Mouse (Mus musculus) gonadal fat pad, adult 2 months (tissue): Measurements from ENCODE around the gene Gm21985. TPM values are rescaled to one million over a fixed set of nuclear protein-coding genes. Genes with fewer than 3 reads are reported as not detected.
A peak's percentile ranks its signal among the peaks of the same experiment; 100 is the strongest.

ENCODE experiments used
- DNase-seq: peaks from one replicate; pipeline ENCODE4 v3.0.0-alpha.2; 2012; ENCODE audit warnings: low read depth
- polyA plus RNA-seq: library from polyadenylated mRNA; depleted of rRNA; stranded (reverse); fragments of >200 nt; gene quantifications from 2 replicates; pipeline ENCODE4 v1.2.3, GENCODE M21; 2012

Gm21985 gene
- polyA plus RNA-seq, 1 experiment = not detected

GRCm38 (mm10) chr2:112332051-112332898 is 66.2 kb downstream of the Gm21985 start:
- no peak for DNase-seq

DNA sequence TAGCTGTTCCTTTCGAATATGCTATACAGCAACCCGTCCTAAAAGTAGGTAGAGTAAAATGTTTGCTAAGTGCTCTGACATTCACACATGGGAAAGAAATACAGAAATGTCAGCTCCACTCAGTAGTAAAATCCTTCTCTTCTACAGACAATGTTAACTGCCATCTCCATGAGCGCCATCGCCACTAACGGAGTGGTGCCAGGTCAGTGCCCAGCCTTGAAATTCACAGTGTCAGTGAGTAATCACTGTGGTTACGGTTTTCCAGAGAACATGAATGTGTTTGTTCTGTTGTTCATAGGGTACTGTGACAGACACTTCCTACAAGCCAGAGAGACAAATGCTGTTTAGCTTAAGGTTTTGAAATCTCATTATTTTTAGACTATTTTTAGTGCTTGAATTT is 71.1 kb downstream of the Gm21985 start:
- no peak for DNase-seq

GRCm38 (mm10) chr2:112339736-112340135 is 73.6 kb downstream of the Gm21985 start:
- DNase-seq = no peak

GRCm38 (mm10) chr2:112341117-112341516 is 75.0 kb downstream of the Gm21985 start:
- no peak for DNase-seq

GRCm38 (mm10) chr2:112348246-112348645 is 82.1 kb downstream of the Gm21985 start:
- DNase-seq = no peak

- DNase-seq = no peak
Observed at GRCm38 (mm10) chr2:112353685-112354455, 87.8 kb downstream of the Gm21985 start.

DNA sequence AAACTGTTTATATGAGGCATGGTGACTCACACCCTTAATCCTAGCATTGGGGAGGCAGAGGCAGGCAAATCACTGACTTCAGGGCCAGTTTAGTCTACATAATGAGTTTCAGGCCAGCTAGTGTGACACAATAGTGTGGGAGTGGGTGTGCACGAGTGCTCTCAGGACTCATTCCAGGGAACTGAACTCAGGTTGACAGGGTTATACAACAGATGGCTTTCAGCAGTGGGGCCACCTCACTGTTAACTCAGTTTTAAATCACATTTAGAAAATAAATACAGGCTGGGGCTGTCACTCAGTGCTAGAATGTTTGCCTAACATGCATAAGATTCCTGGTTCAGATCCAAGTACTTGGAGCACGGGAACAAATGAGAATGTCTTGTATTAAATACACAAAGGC is 93.5 kb downstream of the Gm21985 start:
- no peak for DNase-seq

DNA sequence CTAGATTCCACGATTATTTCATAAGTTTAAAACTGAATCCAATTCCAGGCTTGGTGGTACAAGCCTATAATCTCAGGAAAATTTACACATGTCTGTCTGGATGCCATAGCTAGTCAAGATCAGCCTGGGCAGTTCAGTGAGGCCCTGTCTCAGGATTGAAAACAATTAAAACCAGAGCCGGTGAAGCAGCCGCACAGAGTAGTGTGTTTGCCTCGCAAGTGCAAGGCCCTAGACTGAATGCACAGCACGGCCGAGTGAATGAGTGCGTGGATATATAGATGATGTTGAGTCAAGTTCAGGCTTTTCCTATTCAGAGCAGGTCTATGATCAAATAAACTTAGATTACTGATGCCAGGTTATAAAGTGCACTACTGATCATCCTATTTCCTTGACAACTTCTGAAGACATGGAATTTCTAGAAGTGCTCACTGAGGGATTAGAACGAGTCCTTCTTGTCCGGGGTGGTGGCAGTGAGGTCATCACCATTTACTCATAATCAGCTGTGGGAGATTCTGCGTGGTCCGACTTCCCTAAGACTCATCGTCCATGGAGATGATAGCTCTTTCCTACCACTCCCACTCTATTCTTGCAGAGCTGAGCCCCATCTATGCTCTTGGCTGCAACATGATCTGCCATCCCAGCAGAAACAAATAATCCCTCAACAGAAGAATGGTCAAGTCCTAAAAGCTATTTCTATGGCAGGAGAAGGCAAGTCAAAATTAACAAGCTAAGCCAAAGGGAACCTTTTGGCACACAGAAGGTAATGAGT is 94.1 kb downstream of the Gm21985 start:
- DNase-seq = no peak

DNA sequence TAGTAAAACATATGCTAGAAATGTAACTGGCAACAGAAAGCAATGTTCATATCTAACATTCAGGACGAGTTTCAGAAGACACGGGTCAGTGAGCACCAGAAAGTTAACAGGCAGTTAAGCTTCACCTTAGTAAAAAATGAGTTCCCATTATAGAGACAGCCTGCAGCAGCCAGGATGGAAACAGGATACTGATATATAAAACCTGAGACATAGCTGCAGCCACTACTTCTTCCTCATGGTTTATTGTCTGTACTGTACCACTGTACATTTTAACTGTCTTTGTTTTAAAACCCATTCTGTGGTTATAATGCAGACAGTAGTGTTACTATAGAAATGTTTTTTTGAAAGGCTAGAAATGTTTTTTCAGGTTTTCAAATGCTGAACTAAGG is 94.7 kb downstream of the Gm21985 start:
- DNase-seq = no peak

GRCm38 (mm10) chr2:112367222-112367621 is 101.1 kb downstream of the Gm21985 start:
- DNase-seq = no peak

GRCm38 (mm10) chr2:112367726-112368673 is 101.9 kb downstream of the Gm21985 start, which contains the start of gene Emc4:
Emc4 (minus strand) TSS chr2:112368027.
- DNase-seq = no peak

DNA sequence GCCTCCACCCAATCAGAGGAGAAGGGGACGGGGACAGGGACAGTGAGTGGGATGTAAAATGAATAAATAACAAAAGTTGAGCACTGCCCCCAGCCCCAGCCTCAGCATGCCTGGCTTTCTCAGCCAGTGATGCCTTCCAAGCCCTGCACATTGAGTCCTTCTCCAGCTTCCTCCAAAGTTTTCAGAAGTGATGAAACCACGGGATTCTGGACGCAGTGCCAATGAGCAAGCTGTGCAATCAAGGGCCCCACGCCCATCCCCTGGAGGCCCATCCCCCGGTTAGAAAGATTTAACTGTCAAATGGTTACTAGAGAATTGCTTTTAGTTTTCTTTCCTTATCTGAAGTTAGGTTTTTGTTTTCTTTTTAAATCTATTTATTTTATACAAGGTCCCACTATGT is 103.8 kb downstream of the Gm21985 start:
- no peak for DNase-seq

GRCm38 (mm10) chr2:112373141-112373540 is 107.0 kb downstream of the Gm21985 start:
- DNase-seq = peak; percentile 95

GRCm38 (mm10) chr2:112374610-112375009 is 108.5 kb downstream of the Gm21985 start:
- no peak for DNase-seq

DNA sequence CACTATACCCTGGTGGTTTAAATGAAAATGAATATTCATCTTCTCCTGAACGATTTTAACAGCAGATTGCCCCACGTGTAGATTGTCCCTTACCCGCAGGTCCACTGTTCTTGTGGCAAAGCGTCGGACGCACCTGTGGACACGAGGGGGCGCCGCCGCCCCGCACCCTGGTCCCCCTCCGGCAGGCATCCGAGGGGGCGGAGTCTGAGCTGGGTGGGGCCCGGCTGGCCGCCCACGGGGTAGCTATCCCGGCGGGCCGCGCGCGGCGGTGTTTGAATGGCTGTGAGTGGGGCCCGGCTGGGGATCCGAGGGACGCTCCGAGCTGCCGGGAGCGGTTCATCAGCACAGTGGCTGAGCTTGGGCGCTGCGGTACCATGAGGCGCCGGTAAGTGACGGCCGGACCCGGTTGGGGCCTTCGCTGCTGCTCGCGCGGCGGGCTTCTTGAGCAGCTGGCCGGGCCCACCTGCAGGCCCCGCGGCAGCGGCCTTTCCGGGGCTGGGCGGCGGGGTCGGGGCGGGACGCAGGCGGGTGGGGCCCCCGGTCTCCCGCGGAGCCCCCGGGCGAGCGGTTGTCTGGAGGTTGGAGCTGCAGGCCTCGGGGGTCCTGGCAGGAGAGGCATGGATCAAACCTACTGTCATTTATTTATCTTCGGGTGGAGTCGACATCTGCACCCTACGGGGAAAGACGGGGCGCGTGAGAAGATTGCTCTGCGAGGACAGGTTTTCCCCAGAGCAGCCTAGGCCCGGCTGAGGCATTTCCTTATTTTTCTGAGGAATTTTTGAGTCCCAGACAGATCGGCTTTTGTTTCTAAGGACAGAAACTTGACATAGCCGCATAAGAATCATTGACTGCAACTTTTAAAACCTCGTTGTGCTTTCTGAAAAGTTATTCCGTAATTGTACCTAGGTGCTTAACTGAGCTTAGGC is 113.1 kb downstream of the Gm21985 start, which contains the start of gene Katnbl1:
Gene Katnbl1, plus strand, starts transcription at position 239 of the 926 bp plus-strand sequence.
- DNase-seq = no peak

GRCm38 (mm10) chr2:112380131-112380530 is 114.0 kb downstream of the Gm21985 start:
- no peak for DNase-seq

GRCm38 (mm10) chr2:112381219-112381618 is 115.1 kb downstream of the Gm21985 start:
- DNase-seq = no peak

GRCm38 (mm10) chr2:112390843-112391242 is 124.7 kb downstream of the Gm21985 start:
- no peak for DNase-seq

GRCm38 (mm10) chr2:112391346-112392000 is 125.4 kb downstream of the Gm21985 start:
- peak; percentile 96 for DNase-seq
